Mouse (Mus musculus): ENCODE results near the gene Psme3. TPM values are rescaled to one million over a fixed set of nuclear protein-coding genes. Genes with fewer than 3 reads are reported as not detected.
"Not testable (repeated sequence)": the region's sequence is repeated elsewhere in the genome, so short reads cannot be mapped to it uniquely, and the experiment has no call there.

Gene Psme3
- total and polyA plus RNA-seq, 3 experiments, result 68.8 to 300 (median 113) TPM

GRCm38 (mm10) chr11:101316501-101316917 lies 496 bp downstream of the Psme3 start:
- ATAC-seq (ENCODE audit: extremely low read depth, insufficient number of reproducible peaks, low FRiP score, poor library complexity, severe bottlenecking) (peak; percentile 15; the same call in 1 of the 2 replicates), DNase-seq (ENCODE audit: low spot score) (peak; percentile 71)
- H3K9me3 ChIP-seq (replicated peaks), result no peaks in the 10 kb centered on the region
- no peak for TF ChIP-seq TAL1 (conservative IDR thresholded peaks at IDR 0.05; ENCODE audit: low read depth, low read length)
- no peak for TF ChIP-seq POLR2AphosphoS5 (IDR thresholded peaks at IDR 0.05; ENCODE audit: insufficient replicate concordance, low read depth, low read length)
- TF ChIP-seq CTCF (IDR thresholded peaks at IDR 0.05; ENCODE audit: low read depth, low read length), result no peak
- no peak for TF ChIP-seq GATA2 (IDR thresholded peaks at IDR 0.05; ENCODE audit: borderline replicate concordance, low read depth, low read length)
- no peak for TF ChIP-seq GATA1 (IDR thresholded peaks at IDR 0.05; ENCODE audit: borderline replicate concordance, low read length)
- peak overlapping the region; percentile 90 for H3K4me3 ChIP-seq (ENCODE audit: low read depth, low read length)
- peaks cover 39% of the 10 kb centered on the region for H3K4me1 ChIP-seq (ENCODE audit: insufficient read depth, low read depth, low read length)
- H3K36me3 ChIP-seq (replicated peaks), result peaks cover 40% of the 10 kb centered on the region
- no peaks in the 10 kb centered on the region for H3K27me3 ChIP-seq (ENCODE audit: insufficient read depth, low read length)

- H3K4me1 ChIP-seq (ENCODE audit: insufficient read depth, low read depth, low read length), result peaks cover 28% of the 10 kb centered on the region
- no peak overlapping the region for H3K4me3 ChIP-seq (ENCODE audit: low read depth, low read length)
- DNase-seq (ENCODE audit: low spot score) (no peak), ATAC-seq (ENCODE audit: extremely low read depth, insufficient number of reproducible peaks, low FRiP score, poor library complexity, severe bottlenecking) (no peak)
- H3K27me3 ChIP-seq (ENCODE audit: insufficient read depth, low read length), result no peaks in the 10 kb centered on the region
- peaks cover 95% of the 10 kb centered on the region for H3K36me3 ChIP-seq (replicated peaks)
- TF ChIP-seq GATA2 (IDR thresholded peaks at IDR 0.05; ENCODE audit: borderline replicate concordance, low read depth, low read length), result no peak
- TF ChIP-seq CTCF (IDR thresholded peaks at IDR 0.05; ENCODE audit: low read depth, low read length), result peak; percentile 88
- no peaks in the 10 kb centered on the region for H3K9me3 ChIP-seq (replicated peaks)
Measured at GRCm38 (mm10) chr11:101323609-101324008, 7.6 kb downstream of the Psme3 start.

- peaks cover 25% of the 10 kb centered on the region for H3K4me1 ChIP-seq (ENCODE audit: insufficient read depth, low read depth, low read length)
- H3K9me3 ChIP-seq (replicated peaks), result no peaks in the 10 kb centered on the region
- no peak for DNase-seq (ENCODE audit: low spot score)
- ATAC-seq (ENCODE audit: extremely low read depth, insufficient number of reproducible peaks, low FRiP score, poor library complexity, severe bottlenecking), result no peak
- no peaks in the 10 kb centered on the region for H3K27me3 ChIP-seq (ENCODE audit: insufficient read depth, low read length)
- TF ChIP-seq GATA2 (IDR thresholded peaks at IDR 0.05; ENCODE audit: borderline replicate concordance, low read depth, low read length), result no peak
- no peak for TF ChIP-seq POLR2AphosphoS5 (IDR thresholded peaks at IDR 0.05; ENCODE audit: insufficient replicate concordance, low read depth, low read length)
- TF ChIP-seq CTCF (IDR thresholded peaks at IDR 0.05; ENCODE audit: low read depth, low read length), result no peak
- no peak for TF ChIP-seq GATA1 (IDR thresholded peaks at IDR 0.05; ENCODE audit: borderline replicate concordance, low read length)
- no peak for TF ChIP-seq TAL1 (conservative IDR thresholded peaks at IDR 0.05; ENCODE audit: low read depth, low read length)
- H3K36me3 ChIP-seq (replicated peaks), result peaks cover 92% of the 10 kb centered on the region
- no peak within 1 kb of the TSS for H3K4me3 ChIP-seq (ENCODE audit: low read depth, low read length)
Measured at GRCm38 (mm10) chr11:101324763-101325162, 8.8 kb downstream of the Psme3 start, which contains the start of gene Aoc2. TSS of gene Aoc2 (plus strand) at chr11:101325063.

GRCm38 (mm10) chr11:101325201-101325600 lies 9.2 kb downstream of the Psme3 start:
- H3K4me3 ChIP-seq (ENCODE audit: low read depth, low read length); H3K9me3 ChIP-seq (replicated peaks); H3K27me3 ChIP-seq (ENCODE audit: insufficient read depth, low read length); DNase-seq (ENCODE audit: low spot score); ATAC-seq (ENCODE audit: extremely low read depth, insufficient number of reproducible peaks, low FRiP score, poor library complexity, severe bottlenecking): not testable (repeated sequence)
- peaks cover 25% of the 10 kb centered on the region for H3K4me1 ChIP-seq (ENCODE audit: insufficient read depth, low read depth, low read length)
- peaks cover 87% of the 10 kb centered on the region for H3K36me3 ChIP-seq (replicated peaks)

GRCm38 (mm10) chr11:101326147-101326546 lies 10.1 kb downstream of the Psme3 start:
- Histone ChIP-seq H3K4me1 (ENCODE audit: insufficient read depth, low read depth, low read length) (peaks cover 18% of the 10 kb centered on the region), H3K36me3 (replicated peaks) (peaks cover 82% of the 10 kb centered on the region), H3K4me3 (ENCODE audit: low read depth, low read length) (no peak overlapping the region), H3K27me3 (ENCODE audit: insufficient read depth, low read length) (no peaks in the 10 kb centered on the region), H3K9me3 (replicated peaks) (no peaks in the 10 kb centered on the region)
- TF ChIP-seq GATA1 (IDR thresholded peaks at IDR 0.05; ENCODE audit: borderline replicate concordance, low read length), result no peak
- TF ChIP-seq CTCF (IDR thresholded peaks at IDR 0.05; ENCODE audit: low read depth, low read length), result no peak
- TF ChIP-seq GATA2 (IDR thresholded peaks at IDR 0.05; ENCODE audit: borderline replicate concordance, low read depth, low read length), result no peak
- TF ChIP-seq TAL1 (conservative IDR thresholded peaks at IDR 0.05; ENCODE audit: low read depth, low read length), result no peak
- TF ChIP-seq POLR2AphosphoS5 (IDR thresholded peaks at IDR 0.05; ENCODE audit: insufficient replicate concordance, low read depth, low read length), result no peak
- DNase-seq (ENCODE audit: low spot score) (no peak), ATAC-seq (ENCODE audit: extremely low read depth, insufficient number of reproducible peaks, low FRiP score, poor library complexity, severe bottlenecking) (no peak)

- no peak for DNase-seq (ENCODE audit: low spot score)
- H3K4me3 ChIP-seq (ENCODE audit: low read depth, low read length), result no peak overlapping the region
- ATAC-seq (ENCODE audit: extremely low read depth, insufficient number of reproducible peaks, low FRiP score, poor library complexity, severe bottlenecking), result no peak
- TF ChIP-seq CTCF (IDR thresholded peaks at IDR 0.05; ENCODE audit: low read depth, low read length) (no peak), GATA1 (IDR thresholded peaks at IDR 0.05; ENCODE audit: borderline replicate concordance, low read length) (no peak)
- H3K27me3 ChIP-seq (ENCODE audit: insufficient read depth, low read length), result no peaks in the 10 kb centered on the region
- H3K36me3 ChIP-seq (replicated peaks), result peaks cover 80% of the 10 kb centered on the region
- no peaks in the 10 kb centered on the region for H3K9me3 ChIP-seq (replicated peaks)
- H3K4me1 ChIP-seq (ENCODE audit: insufficient read depth, low read depth, low read length), result peaks cover 14% of the 10 kb centered on the region
Measured at GRCm38 (mm10) chr11:101327311-101327710, 11.3 kb downstream of the Psme3 start.

GRCm38 (mm10) chr11:101328941-101329635 lies 13.1 kb downstream of the Psme3 start:
- Histone ChIP-seq H3K9me3 (replicated peaks) (no peaks in the 10 kb centered on the region), H3K4me1 (ENCODE audit: insufficient read depth, low read depth, low read length) (peaks cover 14% of the 10 kb centered on the region), H3K36me3 (replicated peaks) (peaks cover 62% of the 10 kb centered on the region), H3K27me3 (ENCODE audit: insufficient read depth, low read length) (peaks cover 6% of the 10 kb centered on the region), H3K4me3 (ENCODE audit: low read depth, low read length) (no peak overlapping the region)
- DNase-seq (ENCODE audit: low spot score) (no peak), ATAC-seq (ENCODE audit: extremely low read depth, insufficient number of reproducible peaks, low FRiP score, poor library complexity, severe bottlenecking) (no peak)
- no peak for TF ChIP-seq GATA2 (IDR thresholded peaks at IDR 0.05; ENCODE audit: borderline replicate concordance, low read depth, low read length)
- TF ChIP-seq GATA1 (IDR thresholded peaks at IDR 0.05; ENCODE audit: borderline replicate concordance, low read length), result no peak
- no peak for TF ChIP-seq POLR2AphosphoS5 (IDR thresholded peaks at IDR 0.05; ENCODE audit: insufficient replicate concordance, low read depth, low read length)
- TF ChIP-seq TAL1 (conservative IDR thresholded peaks at IDR 0.05; ENCODE audit: low read depth, low read length), result no peak
- TF ChIP-seq CTCF (IDR thresholded peaks at IDR 0.05; ENCODE audit: low read depth, low read length), result no peak
